Mouse (Mus musculus) gastrocnemius, adult 2 months (tissue): ENCODE measurements around the gene Matn4. TPM values are rescaled to one million over a fixed set of nuclear protein-coding genes. Genes with fewer than 3 reads are reported as not detected.
A peak's percentile ranks its signal among the peaks of the same experiment; 100 is the strongest.
"Not testable (repeated sequence)": the region's sequence is repeated elsewhere in the genome, so short reads cannot be mapped to it uniquely, and the experiment has no call there.

Experiments used
- DNase-seq: peaks from one replicate; pipeline ENCODE4 v3.0.0; 2022
- H3K27ac ChIP-seq: fragments of 200-600 bp; 2 replicates; pipeline ENCODE4 v1.8.1; 2022; ENCODE audit warnings: mild to moderate bottlenecking
- H3K4me3 ChIP-seq: fragments of 200-600 bp; 2 replicates; pipeline ENCODE4 v1.8.1; 2022; ENCODE audit warnings: mild to moderate bottlenecking, moderate library complexity
- CTCF ChIP-seq: fragments of 200-600 bp; IDR thresholded peaks from 2 replicates; pipeline ENCODE4 v1.8.1; 2022; ENCODE audit warnings: antibody characterized with exemption, mild to moderate bottlenecking, moderate library complexity
- intact Hi-C: fragments of 180-260 bp; cut with DNase I; formaldehyde crosslinking; loops from one replicate; pipeline ENCODE4 v1.15.1; 2025
- microRNA-seq: library from miRNA; unstranded; fragments of <30 nt; microRNA quantifications from one replicate; pipeline ENCODE4 v1.2.0, GENCODE M21; 2021
- total RNA-seq, 2 experiments: library from RNA; stranded (reverse); gene quantifications; 2 replicates each; pipeline ENCODE4 v1.2.3; 2021

Gene Matn4
- total RNA-seq, 2 experiments from 2014 or later, result 0.56 to 1.7 TPM

DNA sequence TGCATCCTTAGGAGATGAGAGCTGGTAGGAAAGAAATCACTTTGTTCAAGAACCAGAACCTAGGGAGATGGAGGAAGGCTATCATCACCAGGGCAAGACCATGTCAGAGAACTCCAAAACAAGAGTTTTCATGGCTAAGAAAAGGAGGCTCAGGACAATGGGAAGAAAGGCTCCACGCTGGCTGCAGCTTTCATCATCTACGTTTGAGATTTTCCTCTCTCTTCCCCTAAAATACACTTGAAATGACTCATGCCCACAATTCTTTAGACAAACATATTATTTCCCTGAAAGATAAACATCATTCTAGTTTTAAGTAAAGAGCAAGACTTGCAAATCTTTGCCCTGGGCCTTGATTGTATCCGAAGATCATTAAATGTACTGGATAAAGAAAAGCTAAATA lies 33.6 kb downstream of the Matn4 start:
- no peak overlapping the region for H3K27ac ChIP-seq
- H3K4me3 ChIP-seq, result no peak overlapping the region
- TF ChIP-seq CTCF, result no peak
- intact Hi-C loops, result no loop called here
- no peak for DNase-seq

GRCm38 (mm10) chr2:164368620-164369105 lies 36.3 kb downstream of the Matn4 start:
- intact Hi-C loops, result no loop called here
- TF ChIP-seq CTCF, result no peak
- no peak for DNase-seq
- Histone ChIP-seq H3K27ac (no peak overlapping the region), H3K4me3 (no peak overlapping the region)

GRCm38 (mm10) chr2:164366947-164367346 lies 38.0 kb downstream of the Matn4 start:
- H3K4me3 ChIP-seq, result no peak overlapping the region
- TF ChIP-seq CTCF, result no peak
- no peak for DNase-seq
- no peak overlapping the region for H3K27ac ChIP-seq
- intact Hi-C loops, result no loop called here

DNA sequence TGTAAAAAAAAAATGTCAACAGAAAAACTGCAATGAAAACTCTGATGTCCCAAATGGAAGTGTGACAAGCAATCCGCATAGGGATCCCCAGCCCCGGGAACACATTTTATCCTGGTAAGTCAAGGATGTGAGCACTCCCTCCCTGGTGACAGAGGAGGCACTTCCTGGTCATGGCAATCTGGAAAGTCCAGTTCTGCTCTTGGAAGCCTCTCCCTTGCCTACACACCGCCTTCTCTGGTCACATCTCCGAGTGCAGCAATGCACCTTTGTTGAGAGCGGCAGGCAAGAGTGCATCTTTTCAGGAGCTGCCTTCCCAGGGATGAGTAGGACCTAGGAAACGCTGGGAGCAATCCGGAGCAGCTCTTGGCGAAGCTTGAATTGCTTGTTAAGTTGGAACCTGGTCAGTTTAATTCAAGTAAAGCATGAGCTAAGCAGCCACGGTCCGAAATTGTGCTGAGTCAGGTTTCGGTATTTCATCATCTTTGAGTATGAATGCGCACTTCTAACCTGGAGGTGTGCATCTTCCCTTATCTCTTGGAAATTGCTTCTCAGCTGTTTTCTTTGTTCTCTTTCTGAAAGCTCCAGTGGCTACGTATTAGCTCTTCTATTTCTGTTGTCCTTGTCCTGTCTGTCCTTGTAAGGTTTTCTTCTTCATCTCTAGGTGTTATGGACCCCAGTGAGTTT lies 43.8 kb downstream of the Matn4 start:
- H3K4me3 ChIP-seq, result no peak overlapping the region
- H3K27ac ChIP-seq, result no peak overlapping the region
- no peak for TF ChIP-seq CTCF
- no peak for DNase-seq
- intact Hi-C loops, result no loop called here

DNA sequence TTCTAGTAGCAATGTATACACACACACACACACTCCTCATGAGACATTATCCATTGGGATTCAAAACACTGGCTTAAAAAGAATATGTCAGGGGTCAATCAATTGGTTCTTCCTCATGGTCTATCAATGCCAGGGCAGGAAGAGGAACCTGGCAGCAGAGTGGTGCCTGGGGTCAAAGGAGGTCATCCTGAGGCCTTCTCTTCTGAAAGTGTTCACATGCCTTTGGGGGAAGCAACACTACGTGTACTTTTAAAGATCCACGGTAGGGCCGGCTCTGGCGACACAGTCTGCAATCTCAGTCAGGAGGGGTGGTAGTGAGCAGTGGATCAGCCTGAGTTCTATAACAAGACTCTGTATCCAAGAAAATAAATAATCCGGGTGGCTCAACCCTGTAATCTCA lies 45.3 kb downstream of the Matn4 start:
- Histone ChIP-seq H3K27ac (no peak overlapping the region), H3K4me3 (no peak overlapping the region)
- intact Hi-C loops, result no loop called here
- DNase-seq, result no peak
- no peak for TF ChIP-seq CTCF

GRCm38 (mm10) chr2:164359031-164359430 lies 45.9 kb downstream of the Matn4 start:
- no peak overlapping the region for H3K27ac ChIP-seq

GRCm38 (mm10) chr2:164358373-164358772 lies 46.6 kb downstream of the Matn4 start:
- Histone ChIP-seq H3K27ac (no peak overlapping the region), H3K4me3 (no peak overlapping the region)
- no peak for DNase-seq
- peak; percentile 21; the same call in 1 of the 2 replicates for TF ChIP-seq CTCF
- intact Hi-C loops, result no loop called here

More at GRCm38 (mm10) chr2:164359031-164359430, 45.9 kb downstream of the Matn4 start:
- no peak for DNase-seq
- no peak overlapping the region for H3K4me3 ChIP-seq
- no peak for TF ChIP-seq CTCF
- intact Hi-C loops, result no loop called here

DNA sequence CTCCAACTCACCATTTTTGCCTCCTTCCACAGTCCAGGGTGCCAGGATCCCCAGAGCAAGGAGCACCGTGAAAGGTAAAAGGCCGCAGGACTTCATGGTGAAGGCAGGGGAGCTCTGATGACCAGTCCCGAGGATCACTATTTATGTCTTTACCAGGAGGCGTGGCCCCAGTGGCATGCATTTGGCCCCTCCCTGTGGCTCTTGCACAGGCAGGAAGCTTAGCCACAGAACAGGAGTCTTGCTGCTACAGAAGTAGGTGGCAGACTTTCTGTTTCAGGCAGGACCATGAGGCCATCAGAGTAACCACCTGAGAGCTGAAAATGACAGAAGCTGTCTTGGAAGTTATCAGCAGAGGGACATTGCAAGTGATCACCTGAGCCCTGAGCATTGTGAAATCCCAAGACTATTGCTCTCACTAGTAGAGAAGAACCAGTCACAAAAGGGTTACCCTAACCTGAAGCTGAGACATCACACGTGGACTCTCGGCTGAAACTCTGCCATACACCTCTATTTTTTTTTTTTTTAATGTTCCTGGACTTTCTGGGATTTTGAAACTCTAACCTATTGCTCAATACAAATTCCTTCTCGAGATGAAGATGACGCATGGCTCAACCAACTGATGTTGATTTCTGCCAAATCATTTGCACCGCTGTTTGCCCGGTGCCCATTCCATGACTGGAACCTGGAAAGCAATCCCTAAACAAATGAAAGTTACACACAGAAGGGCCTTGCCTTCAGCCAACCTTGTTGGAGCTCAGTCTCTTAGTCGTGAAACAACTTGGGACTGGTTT lies 48.6 kb downstream of the Matn4 start:
- no peak for DNase-seq
- Histone ChIP-seq H3K27ac (no peak overlapping the region), H3K4me3 (no peak overlapping the region)
- intact Hi-C loops, result no loop called here
- no peak for TF ChIP-seq CTCF

GRCm38 (mm10) chr2:164353356-164353755 lies 51.6 kb downstream of the Matn4 start:
- intact Hi-C loops, result loop anchor here (5.0 kb wide), 1 partner anchor 221 kb away; no protein-coding TSS in a partner anchor
- H3K4me3 ChIP-seq, result no peak overlapping the region
- H3K27ac ChIP-seq, result no peak overlapping the region
- TF ChIP-seq CTCF, result no peak
- DNase-seq, result no peak

DNA sequence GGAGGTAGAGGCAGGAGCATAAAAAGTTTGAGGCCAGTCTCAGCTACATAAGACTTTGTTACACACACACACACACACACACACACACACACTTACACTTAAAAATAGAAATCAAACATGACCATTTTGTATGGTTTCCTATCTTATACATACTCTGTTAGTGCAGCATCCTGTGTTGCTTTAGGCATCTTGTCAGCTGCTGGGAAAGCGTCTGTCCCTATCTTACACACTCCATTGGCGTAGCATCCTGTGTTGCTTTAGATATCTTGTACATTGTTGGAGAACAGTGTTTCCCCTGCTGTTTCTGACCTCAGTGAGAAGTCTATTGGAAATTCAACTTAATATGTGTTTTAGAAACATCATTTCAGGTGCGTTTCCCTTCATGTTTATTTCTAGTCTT lies 52.3 kb downstream of the Matn4 start:
- no peak for TF ChIP-seq CTCF
- H3K27ac ChIP-seq, result no peak overlapping the region
- intact Hi-C loops, result loop anchor here (5.0 kb wide), 1 partner anchor 220 kb away; no protein-coding TSS in a partner anchor

DNA sequence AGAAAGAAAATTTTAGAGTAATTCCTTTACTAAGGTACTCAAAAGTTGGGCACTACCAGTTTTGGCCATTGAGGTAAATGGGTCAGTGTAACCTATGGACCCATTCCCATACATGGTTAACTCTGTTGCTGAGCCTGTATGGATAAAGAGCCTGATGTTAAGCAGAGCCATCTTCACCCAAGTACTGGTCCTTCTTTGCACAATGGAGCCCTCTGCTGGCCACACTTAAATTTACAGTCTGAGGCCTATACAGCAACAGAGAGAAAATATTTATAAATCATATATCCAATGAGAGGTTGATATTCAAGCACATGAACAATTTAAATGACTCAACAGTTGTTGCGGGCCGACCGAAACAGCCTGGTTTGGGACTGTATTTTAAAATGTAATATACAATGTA lies 56.0 kb downstream of the Matn4 start:
- H3K4me3 ChIP-seq, result no peak overlapping the region
- peak; percentile 61 for TF ChIP-seq CTCF
- no peak overlapping the region for H3K27ac ChIP-seq
- DNase-seq, result peak; percentile 44
- intact Hi-C loops, result loop anchor here (5.0 kb wide), 1 partner anchor 247 kb away; no protein-coding TSS in a partner anchor

More for the DNA sequence above, 52.3 kb downstream of the Matn4 start:
- DNase-seq, result no peak
- H3K4me3 ChIP-seq, result no peak overlapping the region

GRCm38 (mm10) chr2:164347697-164348096 lies 57.3 kb downstream of the Matn4 start:
- 0 out of 2 replicates have a peak, but pooled peaks have one; percentile 3 for TF ChIP-seq CTCF
- intact Hi-C loops, result loop anchor here (5.0 kb wide), 1 partner anchor 245 kb away; no protein-coding TSS in a partner anchor
- not testable (repeated sequence) for DNase-seq, H3K4me3 ChIP-seq, H3K27ac ChIP-seq

DNA sequence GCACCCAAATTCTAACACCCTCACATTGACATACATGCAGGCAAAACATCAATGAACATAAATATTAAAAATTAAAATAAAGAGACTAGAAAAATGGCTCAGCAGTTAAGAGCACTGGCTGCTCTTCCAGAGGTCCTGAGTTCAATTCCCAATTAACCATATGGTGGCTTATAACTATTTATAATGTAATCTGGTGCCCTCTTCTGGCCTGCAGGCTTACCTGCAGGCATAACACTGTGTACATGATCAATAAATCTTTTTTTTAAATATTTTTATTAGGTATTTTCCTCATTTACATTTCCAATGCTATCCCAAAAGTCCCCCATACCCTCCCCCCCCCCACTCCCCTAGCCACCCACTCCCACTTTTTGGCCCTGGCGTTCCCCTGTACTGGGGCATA lies 61.2 kb downstream of the Matn4 start:
- DNase-seq, intact Hi-C loops, H3K27ac ChIP-seq, H3K4me3 ChIP-seq: not testable (repeated sequence)
- TF ChIP-seq CTCF, result peak; percentile 34; the same call in 1 of the 2 replicates

Small RNAs within 50 kb of the gene (microRNA-seq; reads per million reads assigned to microRNA genes)
- not detected for gene Mir7678

Other genes starting within 250 kb of the Matn4 start
- gene Kcns1, start 234.0 kb downstream of the Matn4 start, total RNA-seq, result 1 to 10 TPM in 1 of 2 experiments, under 1 TPM in 1; 0.31 to 1.0 TPM
- gene Wfdc5, start 222.4 kb downstream of the Matn4 start, total RNA-seq, result not detected
- not detected for gene Wfdc12, start 214.6 kb downstream of the Matn4 start, total RNA-seq
- not detected for gene Wfdc15a, start 205.0 kb downstream of the Matn4 start, total RNA-seq
- not detected for gene Wfdc15b, start 183.5 kb downstream of the Matn4 start, total RNA-seq
- gene Svs2, start 166.7 kb downstream of the Matn4 start, total RNA-seq, result not detected
- not detected for gene Svs3b, start 148.5 kb downstream of the Matn4 start, total RNA-seq
- gene Svs4, start 126.7 kb downstream of the Matn4 start, total RNA-seq, result not detected
- not detected for gene Svs3a, start 115.9 kb downstream of the Matn4 start, total RNA-seq
- gene Svs6, start 88.4 kb downstream of the Matn4 start, total RNA-seq, result not detected
- gene Svs5, start 72.4 kb downstream of the Matn4 start, total RNA-seq, result not detected
- gene Slpi, start 16.1 kb downstream of the Matn4 start, total RNA-seq, result under 1 TPM in 1 of 2 experiments, not detected in 1; 0.45 TPM
- gene Rbpjl, start 2.0 kb downstream of the Matn4 start, total RNA-seq, result not detected
- 10 to 100 TPM; 39.8 to 95.4 TPM for gene Sdc4, start 38.7 kb upstream of the Matn4 start, total RNA-seq
- 10 to 100 TPM; 21.7 to 24.7 TPM for gene Sys1, start 51.8 kb upstream of the Matn4 start, total RNA-seq
- 1 to 10 TPM; 7.6 to 9.4 TPM for gene Gm20458, start 55.8 kb upstream of the Matn4 start, total RNA-seq
- gene Trp53tg5, start 68.6 kb upstream of the Matn4 start, total RNA-seq, result not detected
- gene Dbndd2, start 80.9 kb upstream of the Matn4 start, total RNA-seq, result 10 to 100 TPM; 12.9 to 25.5 TPM
- gene Pigt, start 92.4 kb upstream of the Matn4 start, total RNA-seq, result 10 to 100 TPM; 27.2 to 33.5 TPM
- not detected for gene Wfdc2, start 157.3 kb upstream of the Matn4 start, total RNA-seq
- gene Spint3, start 168.3 kb upstream of the Matn4 start, total RNA-seq, result not detected
- gene Wfdc6a, start 180.3 kb upstream of the Matn4 start, total RNA-seq, result not detected
- gene Eppin, start 188.4 kb upstream of the Matn4 start, total RNA-seq, result not detected
- not detected for gene Wfdc6b, start 208.4 kb upstream of the Matn4 start, total RNA-seq
- not detected for gene Wfdc8, start 208.5 kb upstream of the Matn4 start, total RNA-seq
- gene Wfdc16, start 233.6 kb upstream of the Matn4 start, total RNA-seq, result not detected